Mouse (Mus musculus) layer of hippocampus, adult 9-11 months (tissue): ENCODE measurements around the gene Ftcd.

Experiments used
- DNase-seq: peaks from one replicate; pipeline ENCODE4 v3.0.0; 2022

Ftcd gene

DNA sequence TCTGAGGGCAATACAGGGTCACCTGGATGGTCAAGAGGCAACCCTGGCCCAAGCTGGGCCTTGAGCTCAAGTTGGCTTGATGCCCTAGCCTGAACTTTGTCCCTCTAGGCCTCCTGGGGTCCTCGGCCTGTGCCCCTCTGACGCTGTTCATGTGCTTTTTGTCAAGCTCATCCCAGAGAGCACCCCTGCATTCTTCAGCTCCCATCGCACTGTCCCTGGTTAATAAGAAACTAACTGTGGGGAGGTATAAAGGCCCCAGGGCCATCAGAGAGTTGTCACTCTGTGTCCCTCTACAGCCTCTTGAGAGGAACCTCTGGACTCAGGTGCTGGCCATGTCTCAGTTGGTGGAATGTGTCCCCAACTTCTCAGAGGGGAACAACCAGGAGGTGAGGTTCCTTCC, at the start of gene Ftcd:
Ftcd (plus strand) TSS at position 275 of the 400 bp plus-strand sequence.
- DNase-seq = no peak

GRCm38 (mm10) chr10:76530922-76531321, 44.5 kb upstream of the Ftcd start:
- DNase-seq = no peak

DNA sequence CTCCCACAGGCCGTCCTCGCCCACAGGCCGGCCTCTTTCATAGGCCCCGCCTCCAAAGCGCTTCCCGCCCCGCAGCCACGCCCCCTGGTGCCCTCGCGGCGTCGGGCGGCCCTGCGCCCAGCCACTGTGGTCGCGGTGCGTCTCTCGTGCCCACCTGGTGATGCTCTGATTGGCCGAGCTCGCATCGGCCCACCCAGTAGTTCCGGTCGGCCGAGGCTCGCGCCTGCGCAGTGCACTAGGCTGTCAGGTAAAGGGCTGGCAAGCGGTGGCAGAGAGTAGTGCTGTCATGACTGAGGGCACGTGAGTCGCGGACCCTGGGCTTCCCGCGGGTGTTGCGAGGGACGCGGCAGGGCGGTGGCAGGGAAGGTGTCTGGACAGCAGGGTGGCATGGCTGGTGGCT, 44.1 kb upstream of the Ftcd start, which contains the start of gene Lss:
Lss (plus strand) TSS at position 214 of the 400 bp plus-strand sequence.
- peak; percentile 98 for DNase-seq

- no peak for DNase-seq
Observed at GRCm38 (mm10) chr10:76531828-76532227, 43.6 kb upstream of the Ftcd start.

- no peak for DNase-seq
Observed at GRCm38 (mm10) chr10:76535526-76535925, 39.9 kb upstream of the Ftcd start.

DNA sequence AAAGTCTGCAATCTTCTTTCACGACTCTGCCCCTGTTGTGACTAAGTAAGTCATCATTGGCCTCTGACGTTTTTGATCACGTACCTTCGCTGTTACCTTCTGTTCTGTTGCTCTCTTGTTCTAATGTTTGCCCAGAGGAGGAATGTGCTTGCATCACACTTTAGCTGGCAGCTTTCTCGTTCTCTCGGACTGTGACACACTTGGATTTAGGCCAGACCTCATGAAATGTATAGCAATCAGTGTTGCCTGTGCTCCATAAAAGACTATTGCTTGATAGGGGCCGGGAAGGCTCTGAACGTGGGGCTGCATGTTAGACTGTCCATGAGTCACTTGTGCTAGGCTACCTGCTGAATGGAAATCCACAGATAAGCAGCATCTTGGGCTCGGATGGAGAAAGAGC, 37.8 kb upstream of the Ftcd start:
- no peak for DNase-seq

- DNase-seq = no peak
Observed at GRCm38 (mm10) chr10:76541336-76542085, 33.9 kb upstream of the Ftcd start.

DNA sequence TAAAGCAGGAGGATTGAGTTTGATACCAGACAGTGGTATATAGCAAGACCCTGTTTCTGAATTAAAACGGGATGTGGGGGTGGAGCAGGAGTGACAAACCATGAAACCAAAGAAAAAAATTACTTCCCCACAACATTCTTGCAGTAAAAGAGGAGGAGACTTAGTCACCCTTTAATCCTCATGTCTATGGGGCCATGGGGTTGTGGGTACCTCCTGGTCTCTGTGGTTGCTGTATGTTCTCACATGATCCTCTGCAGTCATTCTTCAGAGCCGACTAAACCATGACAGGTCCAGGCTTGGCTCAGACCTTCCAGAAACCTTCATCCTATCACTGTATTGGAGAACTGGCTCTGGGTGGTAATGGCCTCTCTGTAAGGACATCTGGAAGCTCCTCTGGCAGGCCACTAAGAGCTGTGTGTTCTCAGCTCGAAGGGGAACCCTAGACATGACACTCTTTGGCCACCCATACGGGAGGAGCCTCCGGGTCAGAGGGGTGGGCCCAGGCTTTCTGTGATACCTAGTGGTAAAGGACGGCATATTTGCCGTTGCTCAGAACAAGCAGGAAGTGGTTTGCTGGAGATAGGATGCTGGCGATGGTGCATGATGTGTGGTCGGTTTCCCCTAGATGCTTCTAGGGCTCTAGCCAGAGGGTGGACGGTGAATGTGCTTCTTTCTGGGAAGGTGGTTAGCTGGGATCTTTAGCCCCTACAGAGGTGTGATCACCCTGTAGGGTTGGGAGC, 32.6 kb upstream of the Ftcd start:
- DNase-seq = no peak

DNA sequence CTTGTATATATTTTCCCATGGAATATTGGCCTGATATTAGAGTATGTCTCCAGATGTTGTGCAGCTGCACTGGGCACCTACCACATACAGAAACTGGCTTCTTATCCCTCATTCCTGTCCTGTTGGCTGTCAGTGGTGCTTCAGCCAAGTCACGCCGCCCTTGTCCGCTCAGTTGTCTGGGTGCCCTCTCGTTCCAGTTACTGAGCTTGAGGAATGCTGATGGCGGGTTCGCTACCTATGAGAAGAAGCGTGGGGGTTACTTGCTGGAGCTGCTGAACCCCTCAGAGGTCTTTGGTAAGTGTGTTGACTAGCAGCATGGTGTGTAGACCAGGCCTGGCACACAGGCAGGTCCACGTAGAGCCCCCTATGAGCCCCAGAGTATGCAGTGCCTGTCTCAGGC, 28.9 kb upstream of the Ftcd start:
- DNase-seq = no peak

GRCm38 (mm10) chr10:76548218-76548617, 27.2 kb upstream of the Ftcd start:
- DNase-seq = no peak

GRCm38 (mm10) chr10:76550458-76550857, 25.0 kb upstream of the Ftcd start:
- DNase-seq = no peak

DNA sequence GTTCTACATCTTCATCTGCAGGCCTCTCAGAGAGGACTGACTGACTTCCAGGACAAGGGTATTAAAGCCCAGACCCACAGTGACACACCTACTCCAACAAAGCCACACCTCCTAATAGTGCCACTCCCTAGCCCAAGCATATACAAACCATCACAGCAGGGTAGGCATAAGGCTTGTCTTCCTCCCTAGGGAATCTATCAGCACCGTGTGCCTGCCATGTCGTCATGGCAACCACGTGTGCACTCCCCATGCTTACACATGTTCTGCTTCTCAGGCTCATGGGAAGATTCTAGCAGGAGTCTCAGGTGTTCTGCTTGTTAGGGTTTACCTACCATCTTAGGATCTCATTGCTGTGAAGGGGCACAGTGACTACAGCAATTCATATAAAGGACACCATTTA, 23.9 kb upstream of the Ftcd start:
- no peak for DNase-seq

DNA sequence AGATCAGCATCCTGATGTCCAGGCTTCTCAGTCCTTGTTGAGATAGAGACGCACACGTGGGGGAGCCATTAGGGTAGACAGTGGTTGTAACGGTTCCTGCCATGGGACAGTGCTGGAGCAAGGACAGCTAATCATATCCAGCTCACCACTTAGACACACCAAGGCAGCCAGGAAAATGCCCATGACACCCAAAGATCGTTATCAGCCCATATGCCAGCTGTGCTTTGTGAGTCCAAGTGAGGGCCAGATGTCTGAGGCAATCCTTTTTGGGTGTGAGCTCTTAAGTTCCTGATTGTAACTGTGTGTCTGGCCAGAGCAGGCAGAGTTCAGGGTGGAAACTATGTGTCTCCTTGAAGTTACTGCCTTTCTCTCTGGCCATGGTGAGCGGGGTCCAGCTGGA, 21.4 kb upstream of the Ftcd start:
- DNase-seq = no peak

DNA sequence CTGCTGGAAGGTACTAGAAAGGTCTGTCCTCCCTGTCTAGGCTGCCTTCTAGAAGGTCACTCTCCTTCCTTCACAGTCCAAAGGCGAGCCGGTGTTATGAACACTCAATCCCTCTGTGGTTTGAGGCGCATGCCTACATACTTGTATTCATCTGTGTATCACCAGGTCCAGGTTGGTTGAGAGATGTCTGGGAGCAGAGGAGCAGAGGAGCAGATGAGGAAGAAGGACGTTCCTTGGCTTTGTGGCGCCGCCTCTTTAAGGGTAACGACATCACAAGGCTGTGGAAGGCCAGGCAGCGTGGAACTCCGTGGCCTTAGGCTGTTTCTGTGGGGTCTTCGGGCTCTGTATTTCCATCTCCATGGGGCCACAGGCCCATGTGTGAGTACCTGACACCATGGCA, 13.5 kb upstream of the Ftcd start, which contains the start of gene Spatc1l:
Spatc1l (plus strand) TSS at position 301 of the 400 bp plus-strand sequence.
- no peak for DNase-seq

GRCm38 (mm10) chr10:76569996-76570685, 5.3 kb upstream of the Ftcd start:
- DNase-seq = no peak

DNA sequence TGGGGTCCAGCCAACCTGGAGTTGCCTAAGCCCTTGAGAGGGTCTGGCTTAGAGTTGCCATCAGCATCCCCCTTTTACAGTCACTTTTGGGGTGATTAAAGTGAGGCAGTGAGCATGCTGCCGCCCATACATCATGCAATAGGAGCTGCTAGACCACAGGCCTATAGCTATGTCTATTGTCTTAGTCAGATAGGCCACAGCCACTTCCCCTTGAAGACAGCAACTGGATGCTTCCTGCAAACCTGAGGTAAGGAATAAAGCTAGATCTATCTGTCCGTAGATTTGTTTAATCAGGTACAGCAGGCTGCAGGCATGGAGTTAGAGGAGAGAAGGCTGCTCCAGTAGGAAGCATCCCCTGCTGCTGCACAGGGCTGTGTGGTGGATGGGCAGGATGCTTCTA, 4.4 kb upstream of the Ftcd start:
- DNase-seq = no peak

GRCm38 (mm10) chr10:76572151-76572550, 3.3 kb upstream of the Ftcd start:
- no peak for DNase-seq

DNA sequence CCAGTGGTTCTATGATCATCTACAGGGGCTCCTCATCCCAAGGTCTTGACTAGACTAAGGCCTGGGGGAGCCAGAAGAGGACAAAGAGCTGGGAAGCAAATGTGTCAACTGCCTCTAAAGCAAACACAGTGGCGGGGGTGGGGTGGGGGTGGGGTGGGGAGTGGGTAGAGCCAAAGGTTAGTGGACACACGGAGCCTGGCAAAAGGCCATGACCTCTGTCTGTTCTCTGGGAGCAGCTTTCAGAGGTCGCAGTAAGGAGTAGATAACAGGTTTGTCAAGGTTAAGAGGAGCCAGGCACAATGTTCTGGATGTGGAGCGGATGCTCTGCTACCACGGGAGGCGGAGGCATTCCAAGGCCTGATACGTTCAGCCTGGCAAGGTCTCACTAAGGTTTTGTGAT, 1.5 kb downstream of the Ftcd start:
- no peak for DNase-seq

- DNase-seq = no peak
Observed at GRCm38 (mm10) chr10:76584138-76584537, 8.7 kb downstream of the Ftcd start.

GRCm38 (mm10) chr10:76586190-76586589, 10.7 kb downstream of the Ftcd start:
- DNase-seq = no peak

GRCm38 (mm10) chr10:76590197-76590596, 14.7 kb downstream of the Ftcd start:
- peak; percentile 8 for DNase-seq

DNA sequence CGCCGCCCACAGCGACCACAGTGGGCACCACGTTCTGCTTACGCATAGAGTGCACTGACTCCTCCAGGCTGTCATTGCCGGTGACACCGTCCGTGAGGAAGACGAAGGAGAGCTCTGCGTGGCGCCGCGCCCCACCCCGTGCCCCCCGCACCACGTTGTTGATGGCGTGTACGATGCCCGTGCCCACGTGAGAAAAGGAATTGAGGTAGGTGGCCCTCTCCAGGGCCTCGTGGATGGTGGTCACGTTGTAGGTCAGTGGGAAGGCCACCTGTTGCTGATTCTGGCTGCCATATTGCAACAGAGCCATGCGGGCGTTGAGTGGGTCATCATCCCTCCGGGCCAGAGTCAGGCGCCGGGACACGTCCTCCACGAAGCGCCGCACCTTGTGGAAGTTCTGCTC, 20.9 kb downstream of the Ftcd start:
- no peak for DNase-seq

DNA sequence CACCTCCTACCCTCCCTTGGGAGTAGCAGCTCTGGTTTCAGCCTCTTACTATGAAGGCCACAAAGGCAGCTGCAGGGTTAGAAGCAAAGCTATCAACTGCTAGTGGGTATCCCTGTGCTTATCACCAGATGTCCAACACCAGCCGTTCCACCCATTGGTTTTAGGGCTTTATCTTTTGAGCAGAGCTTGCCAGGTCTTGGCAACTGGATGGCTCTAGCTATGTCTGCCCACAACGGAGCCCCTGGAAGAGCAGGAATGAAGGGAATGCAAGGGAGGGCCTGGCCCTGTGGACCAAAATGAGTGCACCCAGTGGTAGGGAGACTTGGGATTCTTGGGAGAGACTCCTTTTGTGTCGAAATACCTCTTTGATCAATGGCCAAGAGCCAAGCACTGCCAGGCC, 27.2 kb downstream of the Ftcd start:
- no peak for DNase-seq

- no peak for DNase-seq
Observed at GRCm38 (mm10) chr10:76612473-76612872, 37.0 kb downstream of the Ftcd start.
